In genomic region chr1:121540361-121540760, GRCm38 (mm10) we compare ENCODE assay signal across 33 mouse cellular contexts. TPM values are rescaled to one million over a fixed set of nuclear protein-coding genes. Genes with fewer than 3 reads are reported as not detected.
DNase-seq lines count a peak whose midpoint lies in the region; ATAC-seq and TF ChIP-seq lines count a peak whose summit lies in the region.
"Had no signal": no experiment of that assay in that cellular context is flagged by ENCODE, and none has a peak within 500 bp of the region (broad histone marks: within the 10 kb centered on the region; RNA-seq: fewer than 3 reads in every experiment).

No protein-coding gene starts in this region.

- H3K36me3 ChIP-seq in forebrain, postnatal 0 days (ENCODE audit: insufficient read depth), result no peaks in the 10 kb centered on the region
- H3K36me3 ChIP-seq in forebrain, embryonic 14.5 days (ENCODE audit: control insufficient read depth, insufficient read depth, low read length), result no peaks in the 10 kb centered on the region
- H3K36me3 ChIP-seq: embryonic facial prominence, embryonic 12.5 days; embryonic facial prominence, embryonic 15.5 days; forebrain, embryonic 15.5 days; G1E; hindbrain, embryonic 10.5 days had no signal

- no peak overlapping the region for H3K9ac ChIP-seq in forebrain, postnatal 0 days
- H3K9ac ChIP-seq in forebrain, embryonic 14.5 days (ENCODE audit: low read length), result no peak overlapping the region
- H3K9ac ChIP-seq: embryonic facial prominence, embryonic 12.5 days; embryonic facial prominence, embryonic 15.5 days; forebrain, embryonic 15.5 days; hindbrain, embryonic 14.5 days had no signal

- no peak for DNase-seq in forebrain, postnatal 0 days
- no peak for DNase-seq in forebrain, embryonic 14.5 days (ENCODE audit: low spot score)
- peak; percentile 31 for DNase-seq in layer of hippocampus, adult 11-12 months (ENCODE audit: low spot score)
- no peak for DNase-seq in layer of hippocampus, postnatal 25 days (ENCODE audit: extremely low spot score in 1 of 2, low spot score in 1 of 2)
- peak; percentile 15 for DNase-seq in right cerebral cortex, adult 18-20 months
- DNase-seq in right cerebral cortex, postnatal 25 days, result no peak
- peak; percentile 23 to 42 for DNase-seq in layer of hippocampus, postnatal 36 days
- no peak for DNase-seq in spleen, postnatal 10 days (ENCODE audit: low spot score in 2 of 2)
- DNase-seq: adrenal gland, postnatal 10 days; adrenal gland, postnatal 36 days; cerebellum, adult 11 months; cerebellum, adult 2 months; cerebellum, adult 9-11 months; cerebellum, postnatal 25 days; gastrocnemius, postnatal 36 days had no signal

- no peak overlapping the region for H3K4me2 ChIP-seq in forebrain, postnatal 0 days (ENCODE audit: low read depth)
- H3K4me2 ChIP-seq in forebrain, embryonic 14.5 days (ENCODE audit: low read length), result no peak overlapping the region
- H3K4me2 ChIP-seq: embryonic facial prominence, embryonic 12.5 days; embryonic facial prominence, embryonic 15.5 days; forebrain, embryonic 15.5 days; heart, embryonic 11.5 days; hindbrain, embryonic 14.5 days had no signal

- ATAC-seq in forebrain, postnatal 0 days, result peak; percentile 16; the same call in 1 of the 2 replicates
- ATAC-seq in forebrain, embryonic 14.5 days, result no peak
- ATAC-seq: forebrain, embryonic 15.5 days; hindbrain, postnatal 0 days; inflammation-experienced regulatory T-cells, adult 6 months; Patski had no signal

- H3K4me1 ChIP-seq in forebrain, postnatal 0 days (ENCODE audit: insufficient read depth), result no peaks in the 10 kb centered on the region
- no peaks in the 10 kb centered on the region for H3K4me1 ChIP-seq in forebrain, embryonic 14.5 days (ENCODE audit: control insufficient read depth, insufficient read depth, low read length)
- H3K4me1 ChIP-seq: embryonic facial prominence, embryonic 12.5 days; embryonic facial prominence, embryonic 15.5 days; forebrain, embryonic 15.5 days; hindbrain, embryonic 10.5 days had no signal

- no peaks in the 10 kb centered on the region for H3K27me3 ChIP-seq in forebrain, postnatal 0 days (ENCODE audit: insufficient read depth, low read length)
- no peaks in the 10 kb centered on the region for H3K27me3 ChIP-seq in forebrain, embryonic 14.5 days (replicated peaks; ENCODE audit: control insufficient read depth, insufficient read depth, low read length)
- H3K27me3 ChIP-seq: embryonic facial prominence, embryonic 12.5 days; embryonic facial prominence, embryonic 15.5 days; forebrain, embryonic 15.5 days had no signal

- no peak overlapping the region for H3K4me3 ChIP-seq in forebrain, postnatal 0 days (ENCODE audit: low read depth, low read length)
- H3K4me3 ChIP-seq in forebrain, embryonic 14.5 days (ENCODE audit: low read depth, low read length), result no peak overlapping the region
- H3K4me3 ChIP-seq: embryonic facial prominence, embryonic 12.5 days; embryonic facial prominence, embryonic 15.5 days; forebrain, embryonic 15.5 days; hindbrain, embryonic 10.5 days had no signal

- H3K27ac ChIP-seq in forebrain, postnatal 0 days (ENCODE audit: low read depth, low read length), result no peak overlapping the region
- no peak overlapping the region for H3K27ac ChIP-seq in forebrain, embryonic 14.5 days (ENCODE audit: low read depth, low read length)
- H3K27ac ChIP-seq: embryonic facial prominence, embryonic 12.5 days; embryonic facial prominence, embryonic 15.5 days; forebrain, embryonic 15.5 days; hindbrain, embryonic 10.5 days; hindbrain, embryonic 14.5 days; hindbrain, postnatal 0 days had no signal

- 55% methylated on average over 8 of the region's 8 CpGs for WGBS in forebrain, postnatal 0 days
- 59% methylated on average over 8 of the region's 8 CpGs for WGBS in forebrain, embryonic 14.5 days

- TF ChIP-seq CTCF in forebrain, postnatal 0 days (IDR thresholded peaks at IDR 0.05; ENCODE audit: low read depth), result no peak

- H3K9me3 ChIP-seq in forebrain, postnatal 0 days (ENCODE audit: low read length), result no peaks in the 10 kb centered on the region
- H3K9me3 ChIP-seq in forebrain, embryonic 14.5 days (replicated peaks; ENCODE audit: control insufficient read depth, low read length), result no peaks in the 10 kb centered on the region
- H3K9me3 ChIP-seq: embryonic facial prominence, embryonic 12.5 days; embryonic facial prominence, embryonic 15.5 days; forebrain, embryonic 15.5 days; G1E; hindbrain, embryonic 10.5 days had no signal

RNA-seq across cellular contexts. Expression of gene Htr5b, which starts 12.1 kb away (rescaled TPM):
- 1.4 and 2.2 TPM in 2 replicates for total RNA-seq in forebrain, postnatal 0 days (2014; rRNA removed)
- 1.9 and 3.5 TPM in 2 replicates for polyA plus RNA-seq in forebrain, postnatal 0 days (2015; fragmentation: Nextera tagmentation; extraction: Ambion mirVana)
- 0.66 and 0.73 TPM in 2 replicates for polyA plus RNA-seq in forebrain, embryonic 14.5 days (2014; fragmentation: Nextera tagmentation; extraction: Ambion mirVana)
- total RNA-seq in layer of hippocampus, postnatal 25 days (2021), result 10 to 100 TPM in 1 of 2 experiments, 1 to 10 TPM in 1; 9.1 to 10.3 TPM
- total RNA-seq in layer of hippocampus, postnatal 36 days (2021), result 1 to 10 TPM; 8.7 to 9.8 TPM
- total RNA-seq: adrenal gland, adult 18-20 months; adrenal gland, postnatal 10 days; adrenal gland, postnatal 36 days; common myeloid progenitor, adult 5-6 weeks; gastrocnemius, adult 8-10 months; gastrocnemius, postnatal 36 days; granulocyte monocyte progenitor cell, adult 5-6 weeks; heart, adult 8-10 months; heart, postnatal 25 days had no signal
- polyA plus RNA-seq: G1E; heart, embryonic 14.5 days; heart, postnatal 0 days; inflammation-experienced regulatory T-cells, adult 6 months; Patski had no signal

RNA-seq across cellular contexts. Expression of gene Ddx18, which starts 27.4 kb away (rescaled TPM):
- total RNA-seq in forebrain, postnatal 0 days (2014; rRNA removed), result 37.5 and 40.0 TPM in 2 replicates
- polyA plus RNA-seq in forebrain, postnatal 0 days (2015; fragmentation: Nextera tagmentation; extraction: Ambion mirVana), result 29.4 and 30.6 TPM in 2 replicates
- polyA plus RNA-seq in forebrain, embryonic 14.5 days (2014; fragmentation: Nextera tagmentation; extraction: Ambion mirVana), result 46.7 and 46.9 TPM in 2 replicates
- 10 to 100 TPM; 25.7 to 26.3 TPM for total RNA-seq in layer of hippocampus, postnatal 25 days (2021)
- 10 to 100 TPM; 27.7 to 28.8 TPM for total RNA-seq in layer of hippocampus, postnatal 36 days (2021)

Comparison
In these comparisons a context has a peak if more than half of its experiments do, and no peak if none do; other contexts are left out.
1. DNase-seq: peak in layer of hippocampus, adult 11-12 months (single experiment), right cerebral cortex, adult 18-20 months (single experiment) and layer of hippocampus, postnatal 36 days (2 of 2); none in forebrain, postnatal 0 days (single experiment), forebrain, embryonic 14.5 days (single experiment), layer of hippocampus, postnatal 25 days (0 of 2), right cerebral cortex, postnatal 25 days (single experiment) and spleen, postnatal 10 days (0 of 2).